Mouse (Mus musculus) hindbrain, embryonic 16.5 days (tissue): ENCODE results near the gene Spint4. TPM values are rescaled to one million over a fixed set of nuclear protein-coding genes. Genes with fewer than 3 reads are reported as not detected.
A peak's percentile ranks its signal among the peaks of the same experiment; 100 is the strongest.

Source experiments
- ATAC-seq: fragments of 200-750 bp; cut with Nextera tagmentation; 2 replicates; pipeline ENCODE4 v1.8.0; 2017; ENCODE audit warnings: moderate TSS enrichment, moderate library complexity
- H3K27ac ChIP-seq: fragments of 300-500 bp; sonication (generic); 2 replicates; pipeline ENCODE4 v1.5.1; 2014; ENCODE audit warnings: low read depth, mild to moderate bottlenecking, control low read depth, low read length, moderate library complexity
- H3K27me3 ChIP-seq: fragments of 300-500 bp; sonication (generic); replicated peaks from 2 replicates; pipeline ENCODE4 v1.6.1; 2014; ENCODE audit warnings: low read length; ENCODE audit not compliant: control insufficient read depth, insufficient read depth
- H3K36me3 ChIP-seq: fragments of 300-500 bp; sonication (generic); 2 replicates; pipeline ENCODE4 v1.6.1; 2014; ENCODE audit warnings: mild to moderate bottlenecking, low read length, moderate library complexity, mixed read lengths; ENCODE audit not compliant: control insufficient read depth, insufficient read depth
- H3K4me1 ChIP-seq: fragments of 300-500 bp; sonication (generic); 2 replicates; pipeline ENCODE4 v1.6.1; 2014; ENCODE audit warnings: low read depth, low read length; ENCODE audit not compliant: control insufficient read depth, insufficient read depth
- H3K4me2 ChIP-seq: fragments of 300-500 bp; sonication (generic); 2 replicates; pipeline ENCODE4 v1.6.1; 2014; ENCODE audit warnings: mild to moderate bottlenecking, low read length, control low read depth, moderate library complexity
- H3K4me3 ChIP-seq: fragments of 300-500 bp; sonication (generic); 2 replicates; pipeline ENCODE4 v1.5.1; 2014; ENCODE audit warnings: mild to moderate bottlenecking, low read length, control low read depth, moderate library complexity
- H3K9ac ChIP-seq: fragments of 300-500 bp; sonication (generic); 2 replicates; pipeline ENCODE4 v1.6.1; 2014; ENCODE audit warnings: low read depth, mild to moderate bottlenecking, control low read depth, low read length, moderate library complexity
- H3K9me3 ChIP-seq: fragments of 300-500 bp; sonication (generic); 2 replicates; pipeline ENCODE4 v1.6.1; 2014; ENCODE audit warnings: mild to moderate bottlenecking, low read length, moderate library complexity; ENCODE audit not compliant: control insufficient read depth
- WGBS: fragments of 180-500 bp; shearing (Covaris S2); extraction: QIAGEN DNeasy Blood & Tissue Kit; methylation state at CpG from one replicate; pipeline ENCODE4 v1.1.7; 2014; 5-methylcytosine and 5-hydroxymethylcytosine counted together
- polyA plus RNA-seq: library from polyadenylated mRNA; unstranded; fragments of >200 nt; fragmentation: Nextera tagmentation; extraction: Ambion mirVana; gene quantifications from 2 replicates; pipeline ENCODE4 v1.2.1, GENCODE M21; 2015

Gene Spint4
- polyA plus RNA-seq, 1 experiment from 2014 or later = not detected

- Histone ChIP-seq H3K9ac (peak overlapping the region; percentile 44; the same call in 1 of the 2 replicates), H3K4me1 (peaks cover 7% of the 10 kb centered on the region), H3K27me3 (no peaks in the 10 kb centered on the region), H3K4me3 (peak overlapping the region; percentile 37), H3K4me2 (peak overlapping the region; percentile 61), H3K36me3 (no peaks in the 10 kb centered on the region), H3K9me3 (no peaks in the 10 kb centered on the region), H3K27ac (no peak overlapping the region)
- ATAC-seq = peak; percentile 79
- 22% methylated on average over 19 of the region's 19 CpGs for WGBS
Observed at GRCm38 (mm10) chr2:164678848-164679625, 19.3 kb upstream of the Spint4 start.

- no peak overlapping the region for H3K4me2 ChIP-seq
- peaks cover 7% of the 10 kb centered on the region for H3K4me1 ChIP-seq
- no peak overlapping the region for H3K27ac ChIP-seq
- 64% methylated on average over 3 of the region's 3 CpGs for WGBS
- H3K9ac ChIP-seq = no peak overlapping the region
- no peak overlapping the region for H3K4me3 ChIP-seq
- no peaks in the 10 kb centered on the region for H3K9me3 ChIP-seq
- no peak for ATAC-seq
- H3K27me3 ChIP-seq = no peaks in the 10 kb centered on the region
- H3K36me3 ChIP-seq = no peaks in the 10 kb centered on the region
Observed at GRCm38 (mm10) chr2:164679906-164680305, 18.4 kb upstream of the Spint4 start.

GRCm38 (mm10) chr2:164684807-164685206 lies 13.5 kb upstream of the Spint4 start, which contains the start of gene Wfdc13:
TSS of gene Wfdc13 (plus strand) at chr2:164685107.
- H3K4me1 ChIP-seq = no peaks in the 10 kb centered on the region
- H3K9me3 ChIP-seq = no peaks in the 10 kb centered on the region
- H3K36me3 ChIP-seq = no peaks in the 10 kb centered on the region
- 80% methylated on average over 3 of the region's 3 CpGs for WGBS
- no peak within 1 kb of the TSS for H3K4me2 ChIP-seq
- no peaks in the 10 kb centered on the region for H3K27me3 ChIP-seq
- no peak for ATAC-seq
- H3K9ac ChIP-seq = no peak within 1 kb of the TSS
- H3K4me3 ChIP-seq = no peak within 1 kb of the TSS
- no peak within 1 kb of the TSS for H3K27ac ChIP-seq

DNA sequence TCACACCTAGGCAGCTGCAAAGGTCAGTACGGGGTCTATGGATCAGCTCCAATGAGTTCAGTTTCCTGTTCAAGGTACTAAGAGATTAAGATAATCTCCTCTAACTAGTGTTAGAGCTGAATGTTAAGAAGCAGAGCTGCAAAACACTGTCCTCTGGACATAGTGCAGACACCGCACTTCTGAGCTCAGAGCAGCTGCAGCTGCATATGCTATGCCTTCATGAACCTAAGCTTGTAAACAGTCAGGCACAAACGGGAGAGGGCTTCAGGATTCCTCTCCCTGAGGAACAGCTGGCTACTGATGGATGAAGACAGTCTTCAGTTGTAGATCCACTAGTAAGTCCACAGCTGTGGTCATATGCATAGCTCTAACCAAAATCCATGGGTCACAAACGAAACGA lies 2.7 kb downstream of the Spint4 start:
- Histone ChIP-seq H3K27me3 (no peaks in the 10 kb centered on the region), H3K9me3 (no peaks in the 10 kb centered on the region), H3K27ac (no peak overlapping the region), H3K4me2 (no peak overlapping the region), H3K36me3 (no peaks in the 10 kb centered on the region), H3K4me1 (no peaks in the 10 kb centered on the region), H3K9ac (no peak overlapping the region), H3K4me3 (no peak overlapping the region)
- WGBS = 85% methylated on average over 5 of the region's 5 CpGs
- no peak for ATAC-seq

GRCm38 (mm10) chr2:164701761-164702160 lies 3.5 kb downstream of the Spint4 start:
- Histone ChIP-seq H3K4me1 (no peaks in the 10 kb centered on the region), H3K4me3 (no peak overlapping the region), H3K27ac (no peak overlapping the region), H3K4me2 (no peak overlapping the region), H3K9me3 (no peaks in the 10 kb centered on the region), H3K9ac (no peak overlapping the region), H3K27me3 (no peaks in the 10 kb centered on the region), H3K36me3 (no peaks in the 10 kb centered on the region)
- WGBS = 92% methylated on average over 5 of the region's 5 CpGs
- ATAC-seq = no peak

DNA sequence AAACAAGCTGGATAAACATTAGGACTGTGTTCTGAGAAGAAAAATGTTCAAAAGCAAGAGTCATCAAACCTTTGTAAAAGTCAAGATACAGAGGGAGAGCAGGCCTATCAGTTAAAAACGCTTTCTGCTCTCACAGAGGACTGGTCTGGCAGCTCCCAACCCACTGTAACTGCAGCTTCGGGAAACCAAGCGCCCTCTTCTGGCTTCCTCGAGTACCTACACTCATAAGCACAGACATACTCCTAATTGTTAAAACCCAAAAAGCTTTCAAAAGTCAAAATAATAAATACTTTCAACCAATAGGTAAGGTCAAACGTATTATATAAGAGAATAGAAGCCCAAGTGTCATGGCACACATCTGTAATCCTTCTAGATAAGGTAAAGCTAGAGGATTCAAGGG lies 5.9 kb downstream of the Spint4 start:
- H3K4me2 ChIP-seq = no peak overlapping the region
- ATAC-seq = no peak
- H3K9ac ChIP-seq = no peak overlapping the region
- H3K27ac ChIP-seq = no peak overlapping the region
- whole genome bisulfite sequencing = 80% methylated on average over 5 of the region's 5 CpGs
- H3K4me3 ChIP-seq = no peak overlapping the region
- H3K4me1 ChIP-seq = no peaks in the 10 kb centered on the region
- H3K36me3 ChIP-seq = no peaks in the 10 kb centered on the region
- H3K9me3 ChIP-seq = no peaks in the 10 kb centered on the region
- no peaks in the 10 kb centered on the region for H3K27me3 ChIP-seq

GRCm38 (mm10) chr2:164705328-164705727 lies 7.0 kb downstream of the Spint4 start:
- WGBS = 90% methylated on average over 6 of the region's 6 CpGs
- no peak overlapping the region for H3K27ac ChIP-seq
- H3K27me3 ChIP-seq = no peaks in the 10 kb centered on the region
- no peak overlapping the region for H3K4me3 ChIP-seq
- no peaks in the 10 kb centered on the region for H3K4me1 ChIP-seq
- H3K36me3 ChIP-seq = no peaks in the 10 kb centered on the region
- H3K4me2 ChIP-seq = no peak overlapping the region
- no peak overlapping the region for H3K9ac ChIP-seq
- no peak for ATAC-seq
- no peaks in the 10 kb centered on the region for H3K9me3 ChIP-seq

- Histone ChIP-seq H3K4me1 (no peaks in the 10 kb centered on the region), H3K27ac (no peak overlapping the region), H3K9me3 (no peaks in the 10 kb centered on the region), H3K27me3 (no peaks in the 10 kb centered on the region), H3K36me3 (no peaks in the 10 kb centered on the region), H3K4me3 (no peak overlapping the region), H3K9ac (no peak overlapping the region), H3K4me2 (no peak overlapping the region)
- 92% methylated on average over 14 of the region's 14 CpGs for WGBS
- ATAC-seq = no peak
Observed at GRCm38 (mm10) chr2:164705991-164706390, 7.7 kb downstream of the Spint4 start.

- no peaks in the 10 kb centered on the region for H3K36me3 ChIP-seq
- 85% methylated on average over 6 of the region's 6 CpGs for WGBS
- H3K27ac ChIP-seq = no peak within 1 kb of the TSS
- no peak within 1 kb of the TSS for H3K9ac ChIP-seq
- no peaks in the 10 kb centered on the region for H3K4me1 ChIP-seq
- no peaks in the 10 kb centered on the region for H3K27me3 ChIP-seq
- no peak within 1 kb of the TSS for H3K4me2 ChIP-seq
- ATAC-seq = no peak
- no peak within 1 kb of the TSS for H3K4me3 ChIP-seq
- no peaks in the 10 kb centered on the region for H3K9me3 ChIP-seq
Observed at GRCm38 (mm10) chr2:164715005-164715404, 16.7 kb downstream of the Spint4 start, which contains the start of gene Spint5. TSS of gene Spint5 (plus strand) at chr2:164715305.
